Mouse (Mus musculus) retina, postnatal 1 day (tissue): ENCODE measurements at regions not wholly inside any gene's neighbourhood (a gene's known extent, or its start where the extent isn't known, plus 50 kb on each side); places are given as distances from the start of the nearest gene placed in this dataset.
A peak's percentile ranks its signal among the peaks of the same experiment; 100 is the strongest.

Source experiments
- DNase-seq: peaks from one replicate; pipeline ENCODE4 v3.0.0-alpha.2; 2012

DNA sequence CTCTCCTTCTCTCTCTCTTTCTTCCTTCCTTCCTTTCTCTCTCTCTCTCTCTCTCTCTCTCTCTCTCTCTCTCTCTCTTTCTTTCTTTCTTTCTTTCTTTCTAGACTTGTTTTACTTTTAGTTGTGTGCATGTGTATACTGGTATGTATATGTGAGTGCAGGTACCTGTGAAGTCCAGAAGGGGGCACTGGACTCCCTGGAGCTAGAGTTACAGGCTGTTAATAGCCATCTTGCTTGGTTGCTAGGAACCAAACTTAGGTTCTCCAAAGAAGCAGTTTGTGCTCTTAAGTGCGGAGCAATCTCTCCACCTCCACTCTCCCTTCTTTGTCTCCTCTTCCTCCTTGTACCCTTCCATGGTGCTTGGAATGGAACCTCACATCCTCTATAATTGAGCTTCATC lies 77.2 kb downstream of the Gm10604 start:
- no peak for DNase-seq

- DNase-seq = no peak
Observed at GRCm38 (mm10) chr4:11903401-11903800, 77.7 kb downstream of the Gm10604 start.

DNA sequence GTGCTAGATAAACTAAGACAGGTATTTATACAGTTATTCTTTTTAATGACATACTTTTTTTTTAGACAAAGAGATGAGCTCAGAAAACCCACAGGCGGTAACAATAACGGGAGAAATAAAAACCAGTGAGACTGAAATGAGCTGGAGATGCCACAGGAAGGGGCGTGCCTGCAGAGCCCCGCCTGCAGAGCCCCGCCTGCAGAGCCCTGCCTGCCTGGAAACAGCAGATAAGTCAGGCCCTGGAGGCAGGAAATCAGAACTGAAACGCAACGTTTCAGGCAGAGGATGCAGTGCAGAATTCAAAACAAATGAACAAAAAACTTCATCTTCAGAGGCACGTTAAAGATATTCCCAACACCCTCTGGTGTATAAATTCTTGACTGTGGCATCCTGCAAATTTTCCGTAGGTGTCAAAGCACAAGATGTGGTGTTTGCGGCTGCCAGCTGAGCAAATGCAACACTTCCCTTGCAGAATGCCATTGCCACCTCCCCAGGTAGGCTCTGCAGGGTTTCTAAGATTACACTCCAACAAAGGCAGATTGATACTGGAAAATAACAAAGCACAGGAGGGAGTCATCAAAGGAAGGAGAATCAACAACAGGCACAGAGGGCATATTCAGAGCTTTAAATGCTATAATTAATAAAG lies 81.0 kb downstream of the Gm10604 start:
- no peak for DNase-seq

DNA sequence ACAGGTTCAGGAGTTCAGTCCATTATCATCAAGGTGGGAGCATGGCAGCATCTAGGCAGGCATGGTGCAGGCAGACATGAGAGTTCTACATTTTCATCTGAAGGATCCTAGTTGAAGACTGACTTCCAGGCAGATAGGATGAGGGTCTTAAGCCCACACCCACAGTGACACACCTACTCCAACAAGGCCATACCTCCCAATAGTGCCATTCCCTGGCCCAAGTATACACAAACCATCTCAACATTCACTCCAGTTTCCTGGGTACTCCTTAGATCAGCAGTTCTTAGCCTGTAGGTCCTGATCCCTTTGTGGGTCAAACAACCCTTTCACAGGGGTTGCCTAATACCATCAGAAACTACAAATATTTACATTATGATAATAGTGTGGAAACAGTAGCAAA lies 83.8 kb downstream of the Gm10604 start:
- DNase-seq = no peak

- DNase-seq = no peak
Observed at GRCm38 (mm10) chr4:11895857-11896825, 84.9 kb downstream of the Gm10604 start.

GRCm38 (mm10) chr4:11893560-11894205 lies 87.4 kb downstream of the Gm10604 start:
- no peak for DNase-seq

DNA sequence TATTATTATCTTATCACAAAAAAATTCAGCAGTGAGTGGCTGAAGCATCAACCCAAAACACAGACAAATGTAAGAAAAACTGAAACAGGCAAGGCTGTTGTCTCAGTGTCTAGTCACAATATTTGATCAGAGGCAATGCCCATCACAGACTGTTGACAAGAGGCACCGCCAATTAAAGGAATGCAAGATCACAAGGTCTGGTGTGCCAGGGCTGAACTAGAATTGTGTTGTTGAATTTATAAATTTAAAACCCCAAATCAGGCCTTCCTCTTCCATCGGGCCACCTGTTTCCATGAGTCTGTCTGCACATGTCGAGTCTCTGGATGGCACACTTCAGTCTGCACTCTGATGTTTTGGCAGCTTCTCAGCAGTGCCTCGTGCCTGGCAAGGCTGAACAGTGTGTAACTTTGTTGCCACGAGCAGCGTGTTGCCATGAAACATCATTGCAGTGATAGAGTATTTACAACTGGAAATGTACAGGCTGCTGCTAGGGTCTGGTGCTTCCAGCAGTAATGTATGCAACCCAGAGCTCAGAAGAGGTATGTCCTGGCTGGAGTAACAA lies 91.9 kb downstream of the Gm10604 start:
- DNase-seq = no peak

GRCm38 (mm10) chr4:11887377-11887776 lies 93.7 kb downstream of the Gm10604 start:
- peak; percentile 72 for DNase-seq

- DNase-seq = no peak
Observed at GRCm38 (mm10) chr4:11885499-11885898, 95.6 kb downstream of the Gm10604 start.

DNA sequence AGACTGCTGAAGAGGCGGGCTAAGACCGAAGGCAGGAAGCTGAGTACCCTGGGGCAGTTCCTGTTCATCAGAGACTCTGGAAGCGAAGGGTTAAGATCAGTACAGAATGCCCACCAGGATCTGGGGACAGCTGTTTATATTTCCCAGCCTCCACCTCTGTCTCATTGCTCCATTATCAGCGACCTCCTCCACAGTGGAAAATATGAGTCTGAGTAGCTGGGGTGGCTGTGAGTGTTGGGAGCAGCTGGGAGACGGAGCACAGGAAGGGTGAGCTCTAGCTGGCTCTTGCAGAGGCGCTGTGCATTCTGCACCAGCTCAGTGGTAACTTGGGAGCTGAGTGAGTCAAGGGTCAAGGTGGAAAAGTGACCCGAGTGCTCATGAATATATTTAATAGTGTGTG lies 96.2 kb downstream of the Gm10604 start:
- peak; percentile 20 for DNase-seq

GRCm38 (mm10) chr4:11883295-11883694 lies 97.8 kb downstream of the Gm10604 start:
- DNase-seq = no peak

DNA sequence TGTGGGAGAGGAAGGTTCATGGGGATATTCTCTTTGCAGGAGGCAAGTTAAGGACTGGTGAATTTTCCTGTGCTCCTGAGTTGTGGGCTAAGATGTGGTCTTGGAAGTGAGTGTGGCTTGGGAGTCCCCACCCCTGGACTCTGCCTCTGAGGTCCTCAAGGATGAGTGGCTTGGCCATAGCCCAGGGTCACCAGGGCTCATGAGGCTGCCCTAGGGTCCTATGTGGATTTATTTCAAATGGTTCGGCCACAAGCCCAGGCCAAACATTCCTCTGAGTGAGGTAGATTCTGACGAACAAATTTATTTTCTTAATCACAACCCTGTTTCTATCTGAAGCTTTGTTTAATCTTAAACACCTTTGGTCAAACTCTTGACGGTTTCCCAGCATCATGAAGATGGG lies 98.4 kb downstream of the Gm10604 start:
- DNase-seq = no peak

DNA sequence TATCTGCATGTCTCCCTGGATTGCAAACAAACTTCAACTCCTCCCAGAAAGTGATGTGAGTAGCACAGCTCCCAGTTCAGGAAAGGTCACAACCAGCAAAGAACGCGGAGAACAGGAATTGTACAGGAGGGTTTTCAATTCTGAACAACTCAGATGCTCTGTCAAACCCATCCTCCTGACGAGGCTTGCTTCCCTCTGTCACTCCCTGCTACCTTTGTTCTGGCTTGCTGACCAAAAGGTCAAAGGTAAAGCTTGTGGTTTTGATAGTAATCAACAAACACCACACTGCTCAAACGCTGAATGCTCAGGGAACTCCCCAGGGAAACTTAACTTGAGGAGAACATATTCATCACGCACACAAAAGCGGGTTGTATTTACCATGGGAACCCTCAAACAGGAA lies 102.4 kb downstream of the Gm10604 start:
- DNase-seq = no peak

GRCm38 (mm10) chr4:11877945-11878344 lies 103.1 kb downstream of the Gm10604 start:
- no peak for DNase-seq

GRCm38 (mm10) chr4:11876009-11876408 lies 105.1 kb downstream of the Gm10604 start:
- no peak for DNase-seq

- no peak for DNase-seq
Observed at GRCm38 (mm10) chr4:11874586-11875264, 106.3 kb downstream of the Gm10604 start.

GRCm38 (mm10) chr4:11872036-11872435 lies 109.0 kb downstream of the Gm10604 start:
- no peak for DNase-seq

DNA sequence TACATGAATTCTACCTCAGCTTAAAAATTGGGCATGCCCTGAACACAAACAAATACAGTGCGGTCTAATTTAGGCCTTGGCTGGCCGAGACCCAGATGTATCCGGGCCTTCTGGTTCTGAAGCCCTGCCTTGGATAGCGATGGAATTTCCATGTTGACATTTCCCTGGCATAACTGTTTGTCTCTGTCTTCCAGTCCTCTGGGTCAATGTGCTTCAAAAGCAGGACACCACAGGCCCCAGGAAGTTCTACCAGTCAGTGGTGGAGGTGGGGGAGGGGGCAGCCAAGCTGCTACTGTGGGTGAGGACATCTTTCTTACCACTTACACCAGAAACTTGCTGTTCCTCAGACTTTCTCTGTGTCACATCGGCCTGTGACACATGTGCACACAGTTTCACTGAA lies 111.3 kb downstream of the Gm10604 start:
- DNase-seq = no peak

GRCm38 (mm10) chr4:11868565-11868964 lies 112.5 kb downstream of the Gm10604 start:
- no peak for DNase-seq
